Mouse (Mus musculus) testis, adult 2 months (tissue): Measurements from ENCODE around the gene Nme2.

Source experiments
- CTCF ChIP-seq: fragments of 200-500 bp; IDR thresholded peaks from 2 replicates; pipeline ENCODE4 v1.5.1; 2012; ENCODE audit warnings: low read depth, mild to moderate bottlenecking, inconsistent platforms, low read length, moderate library complexity; ENCODE audit not compliant: control insufficient read depth, insufficient read depth, insufficient replicate concordance
- POLR2A ChIP-seq: fragments of 200-500 bp; IDR thresholded peaks from 2 replicates; pipeline ENCODE4 v1.6.1; 2012; ENCODE audit warnings: low read depth, mild to moderate bottlenecking, inconsistent platforms, low read length, moderate library complexity; ENCODE audit not compliant: control insufficient read depth

DNA sequence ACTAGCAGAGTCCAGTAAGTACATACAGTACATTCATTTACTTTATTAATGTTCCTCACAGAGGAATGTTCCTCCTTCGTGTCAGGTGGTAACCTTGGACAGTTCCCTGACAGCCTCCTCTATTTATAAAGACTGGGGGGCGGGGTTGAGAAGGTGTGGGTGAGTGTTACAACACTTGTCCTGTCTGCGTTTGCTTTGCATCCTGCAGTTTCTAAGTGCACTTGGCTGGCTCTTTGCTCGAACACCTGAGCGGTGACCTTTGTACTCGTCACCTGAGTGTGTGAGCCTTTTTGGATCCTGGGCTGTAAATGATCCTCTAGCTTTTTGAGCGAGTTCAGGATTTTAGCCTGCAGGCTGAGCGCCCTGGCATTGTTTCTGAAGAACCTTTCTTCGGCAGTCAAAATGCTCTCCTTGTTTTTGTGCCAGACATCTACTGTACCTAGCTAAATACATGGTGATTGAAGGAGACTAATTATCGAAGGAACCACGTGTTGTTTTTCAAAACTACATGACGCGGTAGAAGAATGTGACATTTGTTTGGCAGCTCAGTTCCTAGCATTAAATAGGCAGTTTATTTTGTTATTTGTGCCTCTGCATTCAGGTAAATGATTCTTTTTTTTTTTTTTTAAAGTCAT lies 41.2 kb upstream of the Nme2 start:
- TF ChIP-seq CTCF: no peak
- TF ChIP-seq POLR2A: no peak
